Mouse (Mus musculus) C2C12 (cell line): ENCODE measurements at regions not wholly inside any gene's neighbourhood (a gene's known extent, or its start where the extent isn't known, plus 50 kb on each side); places are given as distances from the start of the nearest gene placed in this dataset.

Experiments
- CTCF ChIP-seq: IDR thresholded peaks from one replicate; pipeline ENCODE4 v1.5.1; 2011; ENCODE audit not compliant: control insufficient read depth, insufficient read depth, insufficient read length
- MYOD1 ChIP-seq: IDR thresholded peaks from one replicate; pipeline ENCODE4 v1.6.1; 2011; ENCODE audit warnings: low read depth; ENCODE audit not compliant: control insufficient read depth, insufficient read length
- USF1 ChIP-seq: IDR thresholded peaks from one replicate; pipeline ENCODE4 v1.6.1; 2011; ENCODE audit warnings: low read depth, mild to moderate bottlenecking, control low read depth, moderate library complexity

GRCm38 (mm10) chr16:53945303-53945702 lies 1352.5 kb downstream of the Zpld1 start:
- no peak for TF ChIP-seq CTCF
- no peak for TF ChIP-seq USF1
- TF ChIP-seq MYOD1, result no peak
